Mouse (Mus musculus) liver, adult (tissue): ENCODE results near the gene Orm3.

ENCODE experiments used
- GATA4 ChIP-seq: IDR thresholded peaks from 2 replicates; pipeline ENCODE4 v1.6.1; 2014; ENCODE audit warnings: mild to moderate bottlenecking, low read length; ENCODE audit not compliant: insufficient replicate concordance

The Orm3 gene

DNA sequence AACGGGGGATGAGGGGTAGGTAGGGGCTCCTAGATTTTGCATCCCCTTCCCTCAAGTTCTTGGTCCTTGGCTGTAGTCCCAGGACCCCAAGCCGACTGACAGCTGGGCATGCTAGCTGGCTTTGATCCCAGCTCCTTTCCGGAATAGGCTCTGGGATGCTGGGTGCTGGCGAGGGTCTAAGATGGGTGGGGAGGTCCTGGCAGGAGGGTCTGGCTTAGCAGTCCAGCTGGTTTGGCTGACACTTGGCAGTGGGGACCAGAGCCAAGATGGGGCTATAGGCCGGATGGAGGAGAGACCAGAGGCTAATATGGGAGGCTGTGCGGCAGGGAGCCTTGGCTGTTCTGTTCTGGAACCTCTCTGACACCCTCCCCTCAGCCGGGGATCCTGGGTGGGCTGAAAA, 52.3 kb downstream of the Orm3 start:
- no peak for TF ChIP-seq GATA4

DNA sequence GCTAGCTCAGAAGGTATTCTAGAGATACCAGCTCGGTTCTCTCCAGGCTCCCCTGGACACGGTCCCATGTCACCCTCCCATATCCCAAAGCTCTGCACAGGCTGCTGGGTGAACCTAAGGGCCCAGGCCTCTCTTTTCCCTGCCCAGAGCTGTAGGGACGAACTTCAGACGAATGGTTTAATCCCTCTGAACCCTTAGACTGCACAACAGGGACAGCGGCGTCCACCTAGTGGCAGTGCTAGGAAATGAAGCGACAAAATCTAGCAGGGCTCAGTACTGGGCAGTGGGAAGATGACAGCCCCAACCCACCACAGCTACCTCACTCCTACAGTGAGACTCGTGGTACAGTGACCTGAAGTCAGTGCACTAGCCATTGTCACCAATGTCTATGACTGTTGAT, 52.7 kb downstream of the Orm3 start:
- no peak for TF ChIP-seq GATA4
